Mouse (Mus musculus) lung, postnatal 10 days (tissue): ENCODE measurements around the gene Gm6882.
"Not testable (repeated sequence)": the region's sequence is repeated elsewhere in the genome, so short reads cannot be mapped to it uniquely, and the experiment has no call there.

Source experiments
- DNase-seq: peaks from one replicate; pipeline ENCODE4 v3.0.0; 2021

Gene Gm6882

GRCm38 (mm10) chr7:21432645-21433044 is at the start of gene Gm6882:
Gene Gm6882 (minus strand): TSS chr7:21432745.
- DNase-seq = not testable (repeated sequence)
